Mouse (Mus musculus): ENCODE results near the gene Atg101.

GRCm38 (mm10) chr15:101277351-101277899, 6.6 kb upstream of the Atg101 start:
- TF ChIP-seq POLR2A (IDR thresholded peaks at IDR 0.05; ENCODE audit: control insufficient read depth in 1 of 2, insufficient read depth in 1 of 2, low read depth in 1 of 2, low read length in 2 of 2, poor library complexity in 1 of 2), result no peak
- TF ChIP-seq MYB (IDR thresholded peaks at IDR 0.05; ENCODE audit: low read depth, low read length), result no peak
- no peak for TF ChIP-seq NELFE (IDR thresholded peaks at IDR 0.05; ENCODE audit: low read depth, low read length)
- no peak for TF ChIP-seq USF2 (IDR thresholded peaks at IDR 0.05; ENCODE audit: borderline replicate concordance in 1 of 2, insufficient read depth in 1 of 2, low read depth in 1 of 2, low read length in 2 of 2)
- TF ChIP-seq HCFC1 (IDR thresholded peaks at IDR 0.05; ENCODE audit: low read depth, low read length), result no peak
- no peak for TF ChIP-seq NRF1 (IDR thresholded peaks at IDR 0.05; ENCODE audit: insufficient read depth, low read depth, low read length, poor library complexity, severe bottlenecking)
- TF ChIP-seq GABPA (IDR thresholded peaks at IDR 0.05; ENCODE audit: low read depth, low read length), result no peak
- TF ChIP-seq ZNF384 (IDR thresholded peaks at IDR 0.05; ENCODE audit: low read depth, low read length), result no peak
- TF ChIP-seq EP300 (IDR thresholded peaks at IDR 0.05; ENCODE audit: low read depth in 1 of 2, low read length in 2 of 2), result no peak
- TF ChIP-seq USF1 (IDR thresholded peaks at IDR 0.05; ENCODE audit: low read depth, low read length), result no peak
- TF ChIP-seq CTCF (IDR thresholded peaks at IDR 0.05 in 2 of 3, conservative IDR thresholded peaks at IDR 0.05 in 1 of 3; ENCODE audit: control insufficient read depth in 1 of 3, insufficient read depth in 1 of 3, low read depth in 2 of 3, low read length in 3 of 3, poor library complexity in 1 of 3, severe bottlenecking in 1 of 3), result no peak
- no peak for TF ChIP-seq MEF2A (IDR thresholded peaks at IDR 0.05; ENCODE audit: extremely low read depth, insufficient replicate concordance, low read depth, low read length, poor library complexity, severe bottlenecking)
- TF ChIP-seq RAD21 (IDR thresholded peaks at IDR 0.05; ENCODE audit: low read depth, low read length), result no peak
- no peak for TF ChIP-seq CHD2 (IDR thresholded peaks at IDR 0.05; ENCODE audit: low read length)

Data from MEL (cell line).